Mouse (Mus musculus) left cerebral cortex, adult 8-10 months (tissue): Measurements from ENCODE around the gene Creb3l1. TPM values are rescaled to one million over a fixed set of nuclear protein-coding genes. Genes with fewer than 3 reads are reported as not detected.
A peak's percentile ranks its signal among the peaks of the same experiment; 100 is the strongest.

Source experiments
- DNase-seq, 2 experiments: peaks; one replicate each; pipeline ENCODE4 v3.0.0; 2022; ENCODE audit warnings: low spot score in 2 of 2
- total RNA-seq, 4 experiments: library from RNA; stranded (reverse); gene quantifications; 2 replicates each; pipeline ENCODE4 v1.2.4; 2022

Gene Creb3l1
- total RNA-seq, result 1 to 10 TPM; 1.3 to 2.2 (median 1.8) TPM

GRCm38 (mm10) chr2:92024274-92024672, at the start of gene Creb3l1:
Gene Creb3l1, minus strand, starts transcription at chr2:92024502.
- DNase-seq, result no peak

- no peak for DNase-seq
Observed at GRCm38 (mm10) chr2:92071143-92071542, 46.8 kb upstream of the Creb3l1 start.

DNA sequence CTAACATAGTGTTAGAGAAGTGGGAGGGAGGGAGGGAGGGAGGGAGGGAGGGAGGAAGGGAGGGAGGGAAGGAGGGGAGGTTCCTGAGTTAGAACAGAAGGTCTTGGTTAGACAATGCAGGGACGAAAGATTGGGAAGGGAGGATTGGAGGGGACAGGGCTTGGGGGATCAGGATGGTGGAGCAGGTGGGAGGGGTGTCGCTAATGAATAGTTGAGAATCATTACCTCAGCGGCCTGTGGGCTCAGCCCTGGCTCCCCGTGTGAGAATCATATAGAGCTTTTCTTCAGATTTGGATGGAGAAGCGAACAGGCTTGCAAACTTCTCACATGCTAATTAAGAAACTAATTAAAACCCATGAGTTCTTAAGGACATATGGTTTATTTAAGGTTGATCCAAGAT, 45.3 kb upstream of the Creb3l1 start:
- DNase-seq, result no peak

- no peak for DNase-seq
Observed at GRCm38 (mm10) chr2:92067600-92067999, 43.3 kb upstream of the Creb3l1 start.

DNA sequence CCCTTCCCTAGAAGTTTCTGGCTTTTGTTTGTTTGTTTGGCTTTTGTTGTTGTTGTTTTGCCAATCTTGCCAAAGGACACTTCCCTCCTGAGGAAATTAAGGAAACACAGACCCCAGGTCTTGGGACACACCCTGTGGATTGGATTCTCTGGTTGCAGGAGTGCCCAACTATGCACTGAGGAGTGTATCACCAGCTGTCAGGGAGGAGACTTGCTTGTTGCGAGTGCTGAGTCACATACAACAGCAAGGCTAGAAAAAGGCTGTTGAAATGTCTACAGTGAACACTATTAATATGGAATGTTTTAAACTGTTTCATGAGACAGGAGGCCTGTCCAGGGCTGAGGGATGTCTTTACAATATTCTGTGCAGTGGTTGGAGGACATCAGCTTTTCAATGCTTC, 42.6 kb upstream of the Creb3l1 start:
- no peak for DNase-seq

DNA sequence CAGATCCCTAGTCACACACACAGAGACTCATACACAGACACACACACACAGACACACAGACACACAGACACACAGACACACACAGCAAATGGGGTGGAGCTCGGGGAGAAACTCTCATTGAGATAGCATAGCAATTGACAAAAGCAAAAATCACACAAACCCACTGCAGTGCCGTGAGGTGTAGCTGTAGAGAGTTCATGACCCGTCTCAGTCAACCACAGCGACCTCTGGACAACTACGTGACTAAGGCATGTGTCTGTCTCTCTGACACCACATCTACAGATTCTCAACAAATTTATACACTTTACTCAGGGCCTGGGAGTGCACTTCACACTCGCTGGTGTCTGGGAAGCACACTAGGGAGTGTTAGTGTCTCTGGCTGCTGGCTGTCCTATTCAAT, 41.6 kb upstream of the Creb3l1 start:
- DNase-seq, result no peak

GRCm38 (mm10) chr2:92065269-92065888, 41.1 kb upstream of the Creb3l1 start:
- no peak for DNase-seq

GRCm38 (mm10) chr2:92063106-92063505, 38.8 kb upstream of the Creb3l1 start:
- DNase-seq, result no peak

DNA sequence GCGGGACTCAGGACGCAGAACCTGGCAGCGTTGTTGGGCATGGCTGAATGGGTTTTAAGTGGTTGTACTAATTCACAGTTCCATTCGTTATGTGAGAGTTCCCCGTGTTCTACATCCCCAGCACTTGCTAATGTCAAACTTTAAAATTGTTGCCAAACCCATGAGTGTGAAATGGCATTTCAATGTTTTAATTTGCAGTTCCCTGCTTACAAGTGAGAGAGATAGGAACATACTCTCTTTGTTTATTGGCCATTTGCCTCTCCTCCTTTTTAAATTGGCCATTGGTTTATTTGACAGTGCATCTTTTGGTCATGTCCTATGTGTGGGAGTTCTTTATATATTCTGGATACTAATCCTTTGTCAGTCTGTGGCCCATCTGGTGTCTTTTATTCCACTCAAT, 37.0 kb upstream of the Creb3l1 start:
- DNase-seq, result no peak

DNA sequence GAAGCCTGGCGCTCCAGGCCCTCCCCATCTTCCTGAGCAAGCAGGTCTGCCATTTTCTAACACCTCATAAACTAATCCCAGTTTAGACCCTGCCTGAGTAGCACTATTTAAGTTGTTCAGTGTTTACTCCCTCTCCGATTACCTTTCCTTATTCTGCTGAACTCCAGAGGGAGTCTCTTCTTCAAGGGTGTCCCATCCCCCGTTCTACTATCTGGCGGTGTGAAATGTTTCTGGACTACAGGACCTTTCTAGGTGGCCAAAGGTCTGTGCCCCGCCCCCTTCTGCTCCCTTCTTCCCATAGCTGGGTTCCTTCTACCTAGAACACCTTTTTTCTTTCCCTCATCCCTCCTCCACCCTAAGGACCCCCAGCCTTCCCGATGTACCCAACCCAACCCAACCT, 36.0 kb upstream of the Creb3l1 start:
- no peak for DNase-seq

DNA sequence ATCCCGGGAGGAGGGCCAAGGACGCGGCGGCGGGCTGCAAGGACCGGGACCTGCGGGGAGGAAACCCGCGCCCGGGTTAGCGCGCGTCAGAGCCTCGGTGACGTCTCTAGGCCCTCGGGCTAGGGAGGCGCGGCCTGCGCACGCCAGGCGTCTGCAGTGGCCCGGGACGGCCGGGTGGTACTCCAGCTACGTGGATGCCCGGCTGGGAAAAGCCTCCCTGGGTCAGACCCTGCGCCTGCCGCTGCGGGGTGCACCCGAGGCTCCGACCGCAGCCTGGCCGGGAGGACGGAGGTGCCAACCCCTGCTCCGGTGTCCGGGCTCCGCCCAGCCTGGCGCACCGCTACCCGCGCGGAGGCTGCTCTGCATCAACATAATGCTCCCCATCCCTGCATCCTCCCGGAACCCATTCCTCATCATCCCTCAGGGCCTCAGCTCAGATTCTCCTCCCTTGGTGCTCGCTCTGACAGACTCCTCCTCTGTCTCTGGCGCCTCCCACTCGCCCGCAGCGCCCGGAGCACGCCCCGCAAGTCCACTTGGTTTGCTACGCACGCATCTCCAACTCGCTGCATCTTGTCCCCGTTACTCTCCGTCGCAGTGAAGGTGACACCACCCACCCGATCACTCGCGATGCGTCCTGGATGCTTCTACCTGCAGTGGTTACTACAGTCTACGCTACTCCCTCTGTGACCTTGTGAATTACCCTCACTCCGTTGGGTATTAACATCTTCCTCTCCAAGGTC, 35.3 kb upstream of the Creb3l1 start:
- peak; percentile 66 to 74 for DNase-seq

GRCm38 (mm10) chr2:92058936-92059335, 34.6 kb upstream of the Creb3l1 start:
- DNase-seq, result no peak

GRCm38 (mm10) chr2:92058469-92058868, 34.2 kb upstream of the Creb3l1 start:
- DNase-seq, result peak; percentile 92

DNA sequence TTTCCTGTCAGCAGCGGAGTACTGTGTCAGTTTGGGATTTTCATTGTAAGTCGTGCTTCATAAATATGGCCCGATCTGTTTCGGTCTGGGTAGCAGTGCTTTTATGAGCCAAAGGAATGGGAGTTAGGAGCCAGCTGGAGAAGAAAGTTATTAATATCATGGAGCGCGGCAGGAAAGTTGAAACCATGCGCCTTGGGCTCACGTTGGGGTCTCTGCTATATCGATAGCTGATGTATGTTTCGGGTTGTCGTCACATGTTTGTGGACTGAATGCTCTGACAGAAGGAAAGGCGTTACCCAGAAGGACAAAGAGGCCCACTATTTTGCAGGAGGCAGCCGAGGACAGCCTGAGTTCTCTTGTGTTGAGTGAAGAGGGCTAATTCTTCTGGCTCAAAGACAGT, 32.5 kb upstream of the Creb3l1 start:
- no peak for DNase-seq

GRCm38 (mm10) chr2:92055831-92056236, 31.5 kb upstream of the Creb3l1 start:
- peak; percentile 45 to 57 for DNase-seq

DNA sequence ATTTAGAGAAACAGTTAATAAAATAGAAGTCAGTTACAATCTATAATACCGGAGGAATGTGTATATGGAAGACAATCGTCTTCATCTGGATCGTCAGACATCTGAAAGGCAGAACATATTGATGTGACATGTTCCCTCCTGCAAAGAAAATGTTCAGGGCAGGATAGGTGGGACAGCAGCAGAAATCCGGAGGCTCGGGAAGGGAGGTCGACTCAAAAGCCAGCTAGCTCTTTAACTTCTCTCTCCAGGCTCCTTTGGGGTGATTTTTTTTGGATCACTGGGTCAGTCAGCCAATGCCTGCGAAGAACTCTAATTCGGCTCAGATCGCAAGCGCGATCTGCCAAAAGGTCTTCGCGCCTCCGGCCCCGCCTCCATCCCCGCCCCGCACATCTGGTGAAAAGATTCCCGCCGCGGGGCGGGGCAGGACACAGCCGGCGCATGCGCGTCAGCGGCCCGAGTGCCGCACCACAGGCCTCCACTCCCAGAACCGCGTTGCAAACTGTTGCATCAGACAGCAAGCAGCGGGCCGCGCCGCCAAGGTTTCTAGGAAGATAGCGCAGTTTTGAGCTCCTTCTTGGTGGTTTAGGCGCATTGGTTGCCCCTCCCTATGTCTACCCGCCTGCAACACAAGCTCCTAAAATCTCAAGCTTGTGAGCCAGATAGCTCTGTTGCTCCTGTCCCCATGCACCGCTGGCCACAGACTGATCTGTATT, 31.0 kb upstream of the Creb3l1 start:
- peak; percentile 76 to 85 for DNase-seq

DNA sequence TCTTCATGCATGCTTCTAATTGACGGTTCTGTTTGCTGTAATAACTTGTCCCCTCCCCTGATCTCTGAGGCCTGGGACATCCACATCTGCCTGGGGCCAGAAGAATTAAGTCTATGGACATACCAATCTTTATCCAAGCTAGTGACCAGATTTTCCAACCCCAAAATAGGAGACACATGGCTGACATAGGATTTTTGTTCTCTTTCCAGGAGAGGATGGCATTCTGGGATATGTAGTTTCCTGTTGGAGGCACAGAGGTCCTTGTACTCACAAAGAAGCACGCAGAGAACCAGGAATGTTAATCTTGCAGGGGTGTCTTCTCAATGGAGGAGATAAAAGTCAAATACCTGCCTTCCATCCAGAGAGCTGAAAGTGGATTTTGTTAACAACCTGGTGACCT, 28.5 kb upstream of the Creb3l1 start:
- no peak for DNase-seq

GRCm38 (mm10) chr2:92052188-92052587, 27.9 kb upstream of the Creb3l1 start:
- DNase-seq, result peak; percentile 21 to 70

- DNase-seq, result no peak
Observed at GRCm38 (mm10) chr2:92048034-92048690, 23.9 kb upstream of the Creb3l1 start.

DNA sequence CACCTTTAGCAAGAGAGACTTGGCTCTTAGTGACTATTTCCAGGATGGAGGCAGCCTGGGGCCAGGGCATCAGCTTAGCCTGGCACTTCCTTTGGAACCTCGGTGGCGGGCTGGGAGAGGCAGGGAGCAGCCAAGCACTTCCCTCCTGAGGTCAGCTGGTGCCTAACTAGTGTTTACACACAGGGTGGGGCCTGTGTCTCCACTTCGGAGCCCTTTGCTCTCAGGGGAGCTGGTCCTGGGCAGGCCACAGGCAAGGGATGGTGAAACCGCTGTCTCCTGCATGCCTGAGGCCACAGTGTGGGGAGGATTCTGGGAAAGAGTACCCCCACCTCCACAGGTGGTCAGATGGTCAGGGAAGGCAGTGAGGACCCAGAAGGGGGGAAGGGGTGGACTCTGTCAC, 23.3 kb upstream of the Creb3l1 start:
- no peak for DNase-seq

GRCm38 (mm10) chr2:92043285-92043684, 19.0 kb upstream of the Creb3l1 start:
- no peak for DNase-seq

DNA sequence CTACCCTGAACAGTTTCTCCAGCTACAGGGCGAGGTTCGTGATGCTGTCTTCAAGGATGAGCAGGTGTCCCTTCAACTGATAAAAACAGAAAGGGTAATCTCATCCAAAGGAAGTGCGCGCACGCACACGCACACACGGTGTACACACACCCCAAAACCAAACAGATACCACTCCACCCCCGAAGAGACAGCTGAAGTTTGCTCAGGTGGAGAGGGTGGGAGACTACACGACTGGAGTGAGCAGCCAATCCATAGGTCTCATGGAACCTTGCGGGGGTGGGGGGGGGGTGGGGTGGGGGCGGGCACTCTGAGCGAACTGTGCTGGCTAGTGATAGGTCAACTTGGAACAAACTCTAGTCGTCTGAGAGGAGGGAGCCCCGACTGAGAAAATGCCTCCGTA, 17.2 kb upstream of the Creb3l1 start:
- no peak for DNase-seq
